Mouse (Mus musculus) ES-Bruce4 (cell line): ENCODE results near the gene Crbn.

Experiments used
- CTCF ChIP-seq: IDR thresholded peaks from one replicate; pipeline ENCODE4 v1.8.1; 2011; ENCODE audit warnings: low read depth, low read length
- EP300 ChIP-seq: IDR thresholded peaks from 2 replicates; pipeline ENCODE4 v1.6.1; 2011; ENCODE audit warnings: low read depth, low read length; ENCODE audit not compliant: insufficient read depth
- POLR2A ChIP-seq: IDR thresholded peaks from one replicate; pipeline ENCODE4 v1.8.1; 2011; ENCODE audit warnings: low read length; ENCODE audit not compliant: insufficient read depth

DNA sequence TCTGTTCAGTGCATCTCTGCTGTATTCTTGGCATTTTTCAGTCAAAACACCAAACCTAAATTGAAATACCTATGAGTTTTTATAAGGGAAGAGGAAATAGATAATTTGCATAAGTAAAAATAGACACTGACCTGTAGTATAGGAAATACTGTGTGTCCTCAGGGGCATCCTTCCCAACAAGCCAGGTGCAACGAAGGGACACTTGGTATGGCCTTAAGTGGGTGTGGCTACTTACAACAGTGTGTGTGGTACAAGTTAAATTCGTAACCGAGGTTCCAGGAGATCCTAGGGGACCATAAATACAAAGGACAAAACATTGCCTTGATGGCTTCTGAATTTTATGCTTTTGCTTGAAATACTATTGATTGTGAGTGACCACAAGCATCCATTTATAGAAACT lies 61.6 kb downstream of the Crbn start:
- TF ChIP-seq POLR2A (no peak), CTCF (no peak), EP300 (no peak)
